Comparison of ENCODE assay signal across 8 mouse cellular contexts in genomic region chr4:128733496-128733895, GRCm38 (mm10). TPM values are rescaled to one million over a fixed set of nuclear protein-coding genes. Genes with fewer than 3 reads are reported as not detected.
DNase-seq lines count a peak whose midpoint lies in the region; ATAC-seq lines count a peak whose summit lies in the region.

No protein-coding gene starts in this region.

- DNase-seq in heart, adult 11 months, result peak; percentile 95
- DNase-seq in heart, postnatal 36 days, result no peak
- DNase-seq in hindbrain, embryonic 11.5 days (ENCODE audit: low spot score), result no peak
- DNase-seq in lung, postnatal 25 days (ENCODE audit: low spot score), result peak; percentile 66
- DNase-seq in urinary bladder, postnatal 10 days (ENCODE audit: low spot score), result no peak
- DNase-seq in cerebellum, postnatal 25 days, result no peak

- H3K27me3 ChIP-seq in hindbrain, embryonic 11.5 days (ENCODE audit: control insufficient read depth, insufficient read depth, low read length), result no peaks in the 10 kb centered on the region
- H3K27me3 ChIP-seq in stomach, embryonic 16.5 days (ENCODE audit: control insufficient read depth, insufficient read depth, low read length), result no peaks in the 10 kb centered on the region

- peak; percentile 40 for ATAC-seq in common myeloid progenitor, adult 5-6 weeks (replicated peaks; ENCODE audit: low read depth, poor library complexity, severe bottlenecking)
- ATAC-seq in hindbrain, embryonic 11.5 days (ENCODE audit: low FRiP score), result no peak
- no peak for ATAC-seq in stomach, embryonic 16.5 days (ENCODE audit: insufficient read depth, low FRiP score)

- H3K4me2 ChIP-seq in hindbrain, embryonic 11.5 days (replicated peaks; ENCODE audit: low read depth, low read length), result 0 out of 2 replicates have a peak overlapping the region, but pooled peaks have one; percentile 1
- no peak overlapping the region for H3K4me2 ChIP-seq in stomach, embryonic 16.5 days (ENCODE audit: low read depth, low read length)

- intact Hi-C loops in heart, postnatal 36 days (cut with DNase I), result no loop called here

- 0 out of 2 replicates have a peak, but pooled peaks cover 2% of the 10 kb centered on the region for H3K36me3 ChIP-seq in hindbrain, embryonic 11.5 days (ENCODE audit: control insufficient read depth, insufficient read depth, low read length)
- no peaks in the 10 kb centered on the region for H3K36me3 ChIP-seq in stomach, embryonic 16.5 days (ENCODE audit: control insufficient read depth, insufficient read depth, low read length)

- no peaks in the 10 kb centered on the region for H3K9me3 ChIP-seq in hindbrain, embryonic 11.5 days (ENCODE audit: control insufficient read depth, low read length)
- H3K9me3 ChIP-seq in stomach, embryonic 16.5 days (replicated peaks; ENCODE audit: control insufficient read depth, low read length), result no peaks in the 10 kb centered on the region

- H3K27ac ChIP-seq in hindbrain, embryonic 11.5 days (ENCODE audit: low read depth, low read length), result peak overlapping the region; percentile 2
- H3K27ac ChIP-seq in stomach, embryonic 16.5 days (ENCODE audit: low read length), result peak overlapping the region; percentile 50; the same call in 1 of the 2 replicates

- H3K9ac ChIP-seq in hindbrain, embryonic 11.5 days (ENCODE audit: low read depth, low read length), result peak overlapping the region; percentile 42
- H3K9ac ChIP-seq in stomach, embryonic 16.5 days (ENCODE audit: low read length), result peak overlapping the region; percentile 4; the same call in 1 of the 2 replicates

- H3K4me1 ChIP-seq in hindbrain, embryonic 11.5 days (replicated peaks; ENCODE audit: control insufficient read depth, insufficient read depth, low read length), result peaks cover 50% of the 10 kb centered on the region
- peaks cover 93% of the 10 kb centered on the region for H3K4me1 ChIP-seq in stomach, embryonic 16.5 days (ENCODE audit: control insufficient read depth, insufficient read depth, low read length)

- WGBS in hindbrain, embryonic 11.5 days, result 45% methylated on average over 6 of the region's 6 CpGs
- 30% methylated on average over 6 of the region's 6 CpGs for WGBS in stomach, embryonic 16.5 days

- H3K4me3 ChIP-seq in hindbrain, embryonic 11.5 days (ENCODE audit: low read depth, low read length), result no peak overlapping the region
- no peak overlapping the region for H3K4me3 ChIP-seq in stomach, embryonic 16.5 days (replicated peaks; ENCODE audit: low read length)

RNA-seq across cellular contexts. Expression of gene A3galt2, which starts 21.7 kb away (rescaled TPM):
- under 1 TPM in 1 of 2 experiments, not detected in 1; 0.08 TPM for total RNA-seq in heart, postnatal 36 days (2021)
- 0.09 TPM in 1 of 2 replicates, not detected in the other for total RNA-seq in common myeloid progenitor, adult 5-6 weeks (2017)
- 0.42 and 0.51 TPM in 2 replicates for polyA plus RNA-seq in hindbrain, embryonic 11.5 days (2014; fragmentation: Nextera tagmentation; extraction: Ambion mirVana)
- 0.10 TPM in 2 replicates for polyA plus RNA-seq in stomach, embryonic 16.5 days (2015; fragmentation: Nextera tagmentation; extraction: Ambion mirVana)

Comparison
In these comparisons a context has a peak if more than half of its experiments do, and no peak if none do; other contexts are left out.
1. DNase-seq: peak in heart, adult 11 months (single experiment) and lung, postnatal 25 days (single experiment); none in heart, postnatal 36 days (0 of 2), hindbrain, embryonic 11.5 days (single experiment), urinary bladder, postnatal 10 days (single experiment) and cerebellum, postnatal 25 days (0 of 2).